Mouse (Mus musculus): Measurements from ENCODE around the gene Olfr178. TPM values are rescaled to one million over a fixed set of nuclear protein-coding genes. Genes with fewer than 3 reads are reported as not detected.

The Olfr178 gene
- not detected in 2 replicates for polyA plus RNA-seq (2014; fragmentation: Nextera tagmentation; extraction: Ambion mirVana)

GRCm38 (mm10) chr16:58891963-58892362, at the start of gene Olfr178:
Olfr178 (minus strand) TSS chr16:58892063.
- WGBS = 97% methylated on average over 3 of the region's 3 CpGs
- Histone ChIP-seq H3K4me2 (replicated peaks) (no peak within 1 kb of the TSS), H3K9ac (no peak within 1 kb of the TSS), H3K27me3 (ENCODE audit: control insufficient read depth, insufficient read depth, low read length) (no peaks in the 10 kb centered on the region), H3K4me1 (replicated peaks; ENCODE audit: control insufficient read depth, insufficient read depth, low read length) (no peaks in the 10 kb centered on the region), H3K27ac (no peak within 1 kb of the TSS), H3K9me3 (ENCODE audit: control insufficient read depth, low read length) (no peaks in the 10 kb centered on the region), H3K4me3 (replicated peaks; ENCODE audit: low read length) (no peak within 1 kb of the TSS), H3K36me3 (replicated peaks; ENCODE audit: control insufficient read depth, insufficient read depth) (no peaks in the 10 kb centered on the region)
- DNase-seq (ENCODE audit: low spot score) (no peak), ATAC-seq (ENCODE audit: low FRiP score) (no peak)

GRCm38 (mm10) chr16:58929292-58929691, 37.4 kb upstream of the Olfr178 start, which contains the start of gene Olfr180:
Olfr180 (minus strand) TSS chr16:58929392.
- Histone ChIP-seq H3K27ac (no peak within 1 kb of the TSS), H3K4me2 (replicated peaks) (no peak within 1 kb of the TSS), H3K4me3 (replicated peaks; ENCODE audit: low read length) (no peak within 1 kb of the TSS), H3K9ac (no peak within 1 kb of the TSS), H3K27me3 (ENCODE audit: control insufficient read depth, insufficient read depth, low read length) (no peaks in the 10 kb centered on the region), H3K36me3 (replicated peaks; ENCODE audit: control insufficient read depth, insufficient read depth) (no peaks in the 10 kb centered on the region), H3K9me3 (ENCODE audit: control insufficient read depth, low read length) (no peaks in the 10 kb centered on the region), H3K4me1 (replicated peaks; ENCODE audit: control insufficient read depth, insufficient read depth, low read length) (no peaks in the 10 kb centered on the region)
- DNase-seq (ENCODE audit: low spot score) (no peak), ATAC-seq (ENCODE audit: low FRiP score) (no peak)
- 81% methylated on average over 4 of the region's 4 CpGs for WGBS

GRCm38 (mm10) chr16:58928655-58929054, 36.8 kb upstream of the Olfr178 start, which contains the start of gene Olfr181:
Olfr181 (minus strand) TSS chr16:58928755.
- H3K4me1 ChIP-seq (replicated peaks; ENCODE audit: control insufficient read depth, insufficient read depth, low read length) = no peaks in the 10 kb centered on the region
- WGBS = 67% methylated on average over 1 of the region's 1 CpGs
- no peak for ATAC-seq (ENCODE audit: low FRiP score)

GRCm38 (mm10) chr16:58884416-58884815, 7.4 kb downstream of the Olfr178 start:
- 91% methylated on average over 2 of the region's 2 CpGs for WGBS
- no peak overlapping the region for H3K4me3 ChIP-seq (replicated peaks; ENCODE audit: low read length)
- no peaks in the 10 kb centered on the region for H3K27me3 ChIP-seq (ENCODE audit: control insufficient read depth, insufficient read depth, low read length)
- H3K9ac ChIP-seq = no peak overlapping the region
- H3K9me3 ChIP-seq (ENCODE audit: control insufficient read depth, low read length) = no peaks in the 10 kb centered on the region
- DNase-seq (ENCODE audit: low spot score) (no peak), ATAC-seq (ENCODE audit: low FRiP score) (no peak)
- no peaks in the 10 kb centered on the region for H3K4me1 ChIP-seq (replicated peaks; ENCODE audit: control insufficient read depth, insufficient read depth, low read length)
- no peaks in the 10 kb centered on the region for H3K36me3 ChIP-seq (replicated peaks; ENCODE audit: control insufficient read depth, insufficient read depth)
- H3K27ac ChIP-seq = no peak overlapping the region
- no peak overlapping the region for H3K4me2 ChIP-seq (replicated peaks)

More at GRCm38 (mm10) chr16:58928655-58929054, 36.8 kb upstream of the Olfr178 start, which contains the start of gene Olfr181:
- Histone ChIP-seq H3K36me3 (replicated peaks; ENCODE audit: control insufficient read depth, insufficient read depth) (no peaks in the 10 kb centered on the region), H3K9ac (no peak within 1 kb of the TSS), H3K9me3 (ENCODE audit: control insufficient read depth, low read length) (no peaks in the 10 kb centered on the region), H3K4me2 (replicated peaks) (no peak within 1 kb of the TSS), H3K27me3 (ENCODE audit: control insufficient read depth, insufficient read depth, low read length) (no peaks in the 10 kb centered on the region), H3K4me3 (replicated peaks; ENCODE audit: low read length) (no peak within 1 kb of the TSS), H3K27ac (no peak within 1 kb of the TSS)
- no peak for DNase-seq (ENCODE audit: low spot score)

GRCm38 (mm10) chr16:58874668-58875067, 17.2 kb downstream of the Olfr178 start, which contains the start of gene Olfr177:
Olfr177 (minus strand) TSS chr16:58874768.
- Histone ChIP-seq H3K36me3 (replicated peaks; ENCODE audit: control insufficient read depth, insufficient read depth) (no peaks in the 10 kb centered on the region), H3K4me2 (replicated peaks) (no peak within 1 kb of the TSS), H3K27me3 (ENCODE audit: control insufficient read depth, insufficient read depth, low read length) (no peaks in the 10 kb centered on the region), H3K9ac (no peak within 1 kb of the TSS), H3K4me1 (replicated peaks; ENCODE audit: control insufficient read depth, insufficient read depth, low read length) (no peaks in the 10 kb centered on the region), H3K4me3 (replicated peaks; ENCODE audit: low read length) (no peak within 1 kb of the TSS), H3K27ac (no peak within 1 kb of the TSS), H3K9me3 (ENCODE audit: control insufficient read depth, low read length) (no peaks in the 10 kb centered on the region)
- ATAC-seq (ENCODE audit: low FRiP score) (no peak), DNase-seq (ENCODE audit: low spot score) (no peak)
- 59% methylated on average over 1 of the region's 1 CpGs for WGBS

- no peak overlapping the region for H3K27ac ChIP-seq
- no peak overlapping the region for H3K9ac ChIP-seq
- H3K4me1 ChIP-seq (replicated peaks; ENCODE audit: control insufficient read depth, insufficient read depth, low read length) = no peaks in the 10 kb centered on the region
- no peaks in the 10 kb centered on the region for H3K9me3 ChIP-seq (ENCODE audit: control insufficient read depth, low read length)
- 81% methylated on average over 1 of the region's 1 CpGs for WGBS
- H3K4me3 ChIP-seq (replicated peaks; ENCODE audit: low read length) = no peak overlapping the region
- no peaks in the 10 kb centered on the region for H3K27me3 ChIP-seq (ENCODE audit: control insufficient read depth, insufficient read depth, low read length)
- ATAC-seq (ENCODE audit: low FRiP score) = no peak
- H3K4me2 ChIP-seq (replicated peaks) = no peak overlapping the region
- DNase-seq (ENCODE audit: low spot score) = no peak
- H3K36me3 ChIP-seq (replicated peaks; ENCODE audit: control insufficient read depth, insufficient read depth) = no peaks in the 10 kb centered on the region
Observed at GRCm38 (mm10) chr16:58861479-58861878, 30.4 kb downstream of the Olfr178 start.

GRCm38 (mm10) chr16:58860032-58860737, 31.7 kb downstream of the Olfr178 start:
- WGBS = 87% methylated on average over 2 of the region's 2 CpGs
- H3K4me3 ChIP-seq (replicated peaks; ENCODE audit: low read length) = no peak overlapping the region
- H3K9me3 ChIP-seq (ENCODE audit: control insufficient read depth, low read length) = no peaks in the 10 kb centered on the region
- no peak overlapping the region for H3K4me2 ChIP-seq (replicated peaks)
- DNase-seq (ENCODE audit: low spot score) = no peak
- H3K27ac ChIP-seq = no peak overlapping the region
- no peaks in the 10 kb centered on the region for H3K36me3 ChIP-seq (replicated peaks; ENCODE audit: control insufficient read depth, insufficient read depth)
- H3K9ac ChIP-seq = no peak overlapping the region
- no peaks in the 10 kb centered on the region for H3K4me1 ChIP-seq (replicated peaks; ENCODE audit: control insufficient read depth, insufficient read depth, low read length)
- no peaks in the 10 kb centered on the region for H3K27me3 ChIP-seq (ENCODE audit: control insufficient read depth, insufficient read depth, low read length)
- no peak for ATAC-seq (ENCODE audit: low FRiP score)

Other genes starting within 250 kb of the Olfr178 start
- gene Cpox, start 221.8 kb downstream of the Olfr178 start, polyA plus RNA-seq (2014; fragmentation: Nextera tagmentation; extraction: Ambion mirVana) = 12.4 and 17.5 TPM in 2 replicates
- not detected in 2 replicates for gene Gpr15, start 173.0 kb downstream of the Olfr178 start, polyA plus RNA-seq (2014; fragmentation: Nextera tagmentation; extraction: Ambion mirVana)
- 152 and 174 TPM in 2 replicates for gene Cldnd1, start 164.2 kb downstream of the Olfr178 start, polyA plus RNA-seq (2014; fragmentation: Nextera tagmentation; extraction: Ambion mirVana)
- gene Olfr172, start 128.9 kb downstream of the Olfr178 start, polyA plus RNA-seq (2014; fragmentation: Nextera tagmentation; extraction: Ambion mirVana) = not detected in 2 replicates
- not detected in 2 replicates for gene Olfr173, start 91.8 kb downstream of the Olfr178 start, polyA plus RNA-seq (2014; fragmentation: Nextera tagmentation; extraction: Ambion mirVana)
- not detected in 2 replicates for gene Olfr175-ps1, start 65.3 kb downstream of the Olfr178 start, polyA plus RNA-seq (2014; fragmentation: Nextera tagmentation; extraction: Ambion mirVana)
- gene Olfr177, start 17.3 kb downstream of the Olfr178 start, polyA plus RNA-seq (2014; fragmentation: Nextera tagmentation; extraction: Ambion mirVana) = not detected in 2 replicates
- not detected in 2 replicates for gene Olfr181, start 36.7 kb upstream of the Olfr178 start, polyA plus RNA-seq (2014; fragmentation: Nextera tagmentation; extraction: Ambion mirVana)
- not detected in 2 replicates for gene Olfr180, start 37.3 kb upstream of the Olfr178 start, polyA plus RNA-seq (2014; fragmentation: Nextera tagmentation; extraction: Ambion mirVana)
- gene Olfr183, start 103.3 kb upstream of the Olfr178 start, polyA plus RNA-seq (2014; fragmentation: Nextera tagmentation; extraction: Ambion mirVana) = not detected in 2 replicates
- not detected in 2 replicates for gene Olfr186, start 138.2 kb upstream of the Olfr178 start, polyA plus RNA-seq (2014; fragmentation: Nextera tagmentation; extraction: Ambion mirVana)
- gene Olfr187, start 147.7 kb upstream of the Olfr178 start, polyA plus RNA-seq (2014; fragmentation: Nextera tagmentation; extraction: Ambion mirVana) = not detected in 2 replicates
- gene Olfr190, start 185.9 kb upstream of the Olfr178 start, polyA plus RNA-seq (2014; fragmentation: Nextera tagmentation; extraction: Ambion mirVana) = not detected in 2 replicates
- not detected in 2 replicates for gene Olfr191, start 197.8 kb upstream of the Olfr178 start, polyA plus RNA-seq (2014; fragmentation: Nextera tagmentation; extraction: Ambion mirVana)
- gene Olfr193, start 219.8 kb upstream of the Olfr178 start, polyA plus RNA-seq (2014; fragmentation: Nextera tagmentation; extraction: Ambion mirVana) = not detected in 2 replicates
- gene Olfr194, start 229.0 kb upstream of the Olfr178 start, polyA plus RNA-seq (2014; fragmentation: Nextera tagmentation; extraction: Ambion mirVana) = not detected in 2 replicates